Mouse (Mus musculus) CD4-positive, CD25-positive, alpha-beta regulatory T cell, adult 2 months (primary cell): ENCODE measurements around the gene Vps9d1.
"Not testable (repeated sequence)": the region's sequence is repeated elsewhere in the genome, so short reads cannot be mapped to it uniquely, and the experiment has no call there.

Experiments used
- DNase-seq: peaks from one replicate; pipeline ENCODE4 v3.0.0-alpha.2; 2012; ENCODE audit warnings: low read depth, low spot score

The Vps9d1 gene

GRCm38 (mm10) chr8:123253451-123254098, 573 bp downstream of the Vps9d1 start:
- no peak for DNase-seq

GRCm38 (mm10) chr8:123252925-123253324, 1.2 kb downstream of the Vps9d1 start:
- DNase-seq, result no peak

- no peak for DNase-seq
Observed at GRCm38 (mm10) chr8:123250940-123251339, 3.2 kb downstream of the Vps9d1 start.

DNA sequence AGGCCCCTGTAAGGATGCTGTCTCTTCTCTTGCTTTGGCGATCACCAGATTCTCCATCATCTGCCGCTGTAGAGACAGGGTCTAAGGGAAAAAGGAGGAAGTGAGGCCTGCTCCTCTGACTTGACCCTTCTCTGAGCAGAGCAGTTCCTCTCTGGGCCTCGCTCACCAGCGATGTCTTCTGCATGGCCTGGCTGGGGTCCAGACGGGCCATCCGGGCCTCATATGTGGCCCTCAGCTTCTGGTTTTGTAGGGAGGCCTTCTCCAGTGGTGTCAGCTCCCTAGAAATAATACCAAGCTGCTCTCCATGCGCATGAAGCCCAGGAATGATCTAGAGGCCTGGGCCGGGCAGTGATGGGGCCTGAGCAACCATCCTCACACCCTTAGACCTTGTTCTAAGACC, 5.6 kb downstream of the Vps9d1 start:
- DNase-seq, result no peak

DNA sequence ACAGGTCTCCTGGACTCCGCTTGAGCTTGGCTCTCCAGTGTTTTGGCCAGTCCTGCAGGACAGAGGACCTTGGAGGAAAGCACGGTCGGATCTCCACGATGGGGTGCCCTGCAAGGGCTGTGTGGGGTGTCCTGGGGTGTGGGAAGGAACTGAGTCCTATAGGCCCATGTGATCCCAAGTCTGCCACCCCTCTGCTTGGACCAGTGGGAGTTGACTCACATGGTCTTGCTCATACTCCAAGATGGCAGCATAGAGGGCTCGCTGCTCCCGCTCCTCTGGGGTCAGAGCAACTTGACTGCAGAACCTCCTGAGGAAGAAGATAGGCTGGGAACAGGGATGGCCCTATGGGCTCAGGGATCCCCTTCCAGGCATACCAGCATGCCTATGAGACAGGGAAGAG, 6.4 kb downstream of the Vps9d1 start:
- DNase-seq, result no peak

DNA sequence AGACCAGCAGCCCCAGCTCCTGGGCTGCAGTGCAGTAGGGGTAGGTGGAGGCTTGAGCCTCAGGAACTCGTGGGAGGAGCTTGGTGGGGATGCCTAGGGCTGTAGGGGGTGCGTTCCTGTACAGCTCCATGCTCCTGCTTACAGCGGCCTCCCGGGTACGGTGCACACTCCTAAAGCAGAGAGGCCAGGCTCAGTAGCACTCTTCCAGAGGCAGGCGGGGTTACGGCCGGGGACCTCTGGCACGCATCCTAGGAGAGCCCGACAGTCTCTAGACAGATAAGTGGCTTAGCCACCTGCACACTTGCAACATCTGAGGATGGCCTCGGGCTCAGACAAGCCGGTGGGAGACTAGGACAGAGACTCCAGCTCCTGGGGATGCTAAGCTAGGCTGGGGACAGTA, 8.6 kb downstream of the Vps9d1 start:
- DNase-seq, result no peak

DNA sequence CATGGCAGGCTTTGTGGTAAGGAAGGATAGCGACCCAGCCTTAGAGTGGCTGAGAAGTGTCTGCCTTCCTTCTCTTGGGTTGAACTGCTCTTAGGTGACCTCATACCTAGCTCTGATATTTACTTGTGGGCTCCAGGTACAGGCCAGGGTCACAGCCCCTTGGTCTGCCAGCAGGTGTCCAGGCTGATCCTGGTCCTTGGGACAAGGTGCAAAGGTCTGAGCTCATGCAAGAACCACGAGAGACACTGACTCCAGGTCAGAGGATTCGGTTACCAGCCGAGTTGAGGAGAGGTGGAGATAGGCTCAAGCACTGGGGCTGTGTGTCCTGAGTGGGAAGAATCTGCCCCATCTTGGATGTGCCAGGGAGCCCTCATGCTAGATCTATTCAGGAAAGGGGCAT, 9.8 kb downstream of the Vps9d1 start:
- no peak for DNase-seq

DNA sequence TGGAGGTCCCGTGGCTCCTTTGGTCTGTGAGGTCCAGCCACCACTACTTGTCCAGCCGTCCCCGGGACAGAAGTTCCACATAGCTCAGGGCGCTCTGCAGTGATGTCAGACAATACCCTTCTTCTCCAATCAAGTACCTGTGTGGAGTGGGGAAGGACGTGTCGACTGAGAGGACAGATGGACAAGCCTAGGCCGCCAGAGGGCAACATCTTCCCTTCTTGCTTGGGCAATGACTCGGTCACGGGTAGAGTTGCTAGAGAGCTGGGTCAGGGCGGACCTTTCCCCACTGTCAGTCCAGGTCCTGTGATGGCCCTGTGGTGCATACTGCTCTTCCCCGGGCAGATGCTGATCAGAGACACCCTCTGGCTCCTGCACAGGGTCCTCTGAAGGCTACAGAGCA, 11.1 kb downstream of the Vps9d1 start:
- no peak for DNase-seq

DNA sequence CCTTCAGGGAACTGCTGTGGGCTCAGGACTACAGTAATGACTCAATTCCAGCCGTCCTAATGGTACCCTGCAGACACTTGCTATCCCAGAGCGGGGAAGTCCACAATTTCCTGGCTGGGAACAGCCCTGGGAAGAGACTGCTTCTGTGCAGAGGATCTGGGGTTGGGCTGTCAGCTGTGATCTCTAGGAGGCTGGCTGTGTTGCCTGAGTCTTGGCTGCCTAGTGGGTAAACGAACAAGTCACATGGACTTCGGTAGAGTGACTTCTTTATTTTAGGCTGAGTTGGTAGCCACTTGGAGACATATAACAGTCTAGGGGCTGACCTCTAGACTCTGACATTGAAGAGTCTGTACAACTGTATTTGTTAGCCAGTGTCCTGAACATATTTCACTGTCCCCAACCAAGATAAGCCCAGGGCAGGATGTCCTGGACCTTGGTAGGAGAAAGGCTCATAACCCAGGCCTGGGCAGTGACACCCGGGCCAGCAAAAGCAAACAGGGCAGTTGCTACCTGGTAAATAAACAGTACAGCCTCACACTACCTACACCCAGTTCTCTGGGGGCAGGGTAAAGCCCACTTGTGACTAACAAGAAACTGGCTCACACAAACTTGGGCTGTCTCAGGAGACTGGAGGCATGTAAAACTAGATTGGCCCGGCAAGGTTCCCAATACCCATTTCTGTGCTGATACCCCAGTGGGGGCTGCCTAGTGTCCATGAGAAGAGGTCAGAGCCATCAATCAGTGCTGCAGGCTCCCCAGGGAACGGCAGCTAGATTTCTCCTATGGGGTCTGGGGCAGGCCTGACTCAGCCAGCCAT, 11.8 kb downstream of the Vps9d1 start:
- no peak for DNase-seq

GRCm38 (mm10) chr8:123239398-123239797, 14.8 kb downstream of the Vps9d1 start:
- no peak for DNase-seq

- peak; percentile 98 for DNase-seq
Observed at GRCm38 (mm10) chr8:123235520-123236497, 18.3 kb downstream of the Vps9d1 start, which contains the start of gene Spata2l. Spata2l (minus strand) TSS chr8:123236233.

GRCm38 (mm10) chr8:123234918-123235519, 19.1 kb downstream of the Vps9d1 start:
- DNase-seq, result peak; percentile 60

DNA sequence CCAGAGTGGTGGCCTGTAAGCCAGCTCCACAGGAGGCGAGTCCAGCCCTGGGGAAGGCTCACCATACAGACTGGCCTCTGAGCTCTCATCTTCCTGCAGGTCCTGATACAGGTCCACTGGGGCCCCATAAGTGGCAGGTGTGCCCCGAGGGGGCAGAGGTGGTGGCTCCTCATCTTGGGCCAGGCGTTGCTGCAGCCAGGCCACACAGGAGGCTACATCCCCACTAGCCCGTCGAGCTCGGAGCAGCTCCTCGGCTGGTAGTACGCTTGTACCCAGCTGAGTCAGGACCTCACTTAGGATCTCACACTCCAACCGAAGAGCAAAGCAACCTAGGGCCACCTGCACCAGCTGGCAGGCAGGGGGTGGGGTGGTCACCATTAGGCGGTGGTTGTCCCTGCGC, 20.4 kb downstream of the Vps9d1 start:
- DNase-seq, result no peak

DNA sequence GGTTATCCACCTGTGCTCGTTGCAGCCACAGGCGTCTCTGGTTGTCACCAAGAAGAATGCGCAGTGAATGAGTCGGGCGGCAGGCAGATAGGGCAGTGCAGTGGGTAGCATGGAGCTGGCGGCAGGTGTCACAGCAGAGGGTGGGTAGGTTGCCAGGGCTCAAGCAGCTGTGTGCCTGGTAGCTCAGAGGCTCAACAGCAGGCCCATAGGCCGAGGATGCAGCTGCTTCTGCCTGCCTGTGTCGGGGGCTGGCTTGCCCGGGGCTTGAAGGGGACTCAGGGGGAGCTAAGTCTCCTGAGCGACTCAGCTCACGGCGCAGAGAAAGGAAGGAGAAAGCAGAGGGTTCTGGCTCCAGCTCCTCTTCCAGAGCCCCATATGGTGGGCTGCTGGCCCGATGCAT, 20.8 kb downstream of the Vps9d1 start:
- no peak for DNase-seq

- no peak for DNase-seq
Observed at GRCm38 (mm10) chr8:123232553-123232952, 21.6 kb downstream of the Vps9d1 start.

GRCm38 (mm10) chr8:123231742-123232141, 22.4 kb downstream of the Vps9d1 start:
- DNase-seq, result no peak

GRCm38 (mm10) chr8:123230326-123230725, 23.8 kb downstream of the Vps9d1 start:
- DNase-seq, result not testable (repeated sequence)

DNA sequence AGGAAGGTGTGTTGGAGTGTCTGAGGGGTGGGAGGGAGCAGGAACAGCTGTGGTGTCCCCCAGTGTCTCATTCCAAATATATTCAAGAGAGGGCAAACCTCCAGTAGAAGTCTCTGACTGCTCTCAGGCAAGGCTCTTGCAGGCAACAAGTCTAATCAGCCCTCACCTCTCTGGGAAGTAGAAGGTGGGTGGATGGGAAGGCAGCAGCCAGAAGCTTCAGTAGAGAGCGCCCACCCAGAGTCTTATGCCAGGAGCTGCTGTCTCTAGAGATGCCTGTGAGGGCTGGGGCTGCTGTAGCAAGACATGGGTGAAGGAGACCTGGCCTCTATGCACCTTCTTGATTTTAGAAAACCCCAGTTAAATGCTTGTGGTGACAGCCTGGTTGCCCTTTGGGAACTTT, 25.7 kb downstream of the Vps9d1 start:
- DNase-seq, result no peak

GRCm38 (mm10) chr8:123224278-123225266, 29.6 kb downstream of the Vps9d1 start, which contains the start of gene Cdk10:
Cdk10 (plus strand) TSS chr8:123224842.
- peak; percentile 93 for DNase-seq

DNA sequence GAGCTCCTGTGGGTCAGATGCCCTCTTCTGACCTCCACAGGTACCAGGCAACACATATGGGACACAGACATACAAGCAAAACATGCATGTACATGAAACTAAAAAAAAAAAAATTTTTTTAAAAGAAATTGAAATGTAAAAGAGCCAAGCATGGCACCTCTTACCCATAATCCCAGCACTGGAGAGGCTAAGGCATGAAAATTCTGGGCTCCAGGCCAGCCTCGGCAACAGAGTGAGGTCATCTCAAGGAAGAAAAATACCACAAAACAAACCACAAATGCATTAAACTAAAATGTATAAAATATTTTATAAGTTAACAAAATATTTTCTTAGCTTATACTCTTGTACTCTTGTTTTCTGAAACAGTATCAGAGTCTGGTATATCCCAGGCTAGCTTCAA, 33.2 kb downstream of the Vps9d1 start:
- DNase-seq, result no peak
